Mouse (Mus musculus): Measurements from ENCODE around the gene Hist1h2aa.

DNA sequence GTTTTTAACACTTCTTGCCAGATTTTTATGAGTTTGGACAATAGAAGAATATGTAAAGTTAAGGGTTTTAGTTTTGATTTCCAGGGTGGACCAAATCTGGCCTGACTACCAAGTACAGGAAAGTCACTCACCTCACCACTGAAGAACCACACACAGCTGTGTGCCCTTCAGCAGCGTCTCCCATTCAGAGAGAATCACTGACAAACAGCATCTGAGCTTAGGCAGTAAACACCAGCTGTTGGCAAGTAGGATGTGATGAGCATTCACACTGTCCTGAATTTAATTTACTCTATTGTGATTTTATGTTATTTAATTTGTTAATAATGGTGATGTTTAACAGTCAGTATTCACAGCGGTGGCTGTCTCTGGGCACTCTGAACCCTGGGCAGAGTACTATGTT, 8.5 kb upstream of the Hist1h2aa start:
- TF ChIP-seq E2F4 (IDR thresholded peaks at IDR 0.05; ENCODE audit: insufficient read depth) (no peak), POLR2A (IDR thresholded peaks at IDR 0.05; ENCODE audit: insufficient read length, low read depth) (no peak), POLR2AphosphoS2 (IDR thresholded peaks at IDR 0.05; ENCODE audit: insufficient read length, low read depth) (no peak)
